Mouse (Mus musculus) left cerebral cortex, adult 11 months (tissue): ENCODE data around the gene Ryk.

ENCODE experiments used
- DNase-seq: peaks from one replicate; pipeline ENCODE4 v3.0.0; 2022; ENCODE audit warnings: low spot score

Gene Ryk

DNA sequence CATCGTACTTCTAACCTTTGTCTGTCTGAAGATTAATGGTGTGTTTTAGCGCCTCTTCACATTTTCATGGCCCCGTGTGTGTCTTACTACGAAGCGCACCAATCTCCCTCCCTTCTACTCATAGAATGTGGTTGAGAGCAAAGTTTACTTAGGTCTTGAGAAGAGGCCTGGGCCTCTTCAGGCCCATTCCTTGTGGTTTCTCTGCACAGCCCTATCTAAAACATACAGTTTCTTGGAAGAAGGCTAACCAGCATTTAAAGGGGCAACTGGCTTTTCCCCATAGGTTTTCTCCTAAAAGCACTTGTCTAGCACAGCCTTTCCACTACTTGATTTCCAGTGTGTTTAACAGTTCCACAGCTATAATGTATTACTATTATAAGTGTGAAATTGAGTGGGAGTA lies 24.7 kb downstream of the Ryk start:
- DNase-seq = no peak

GRCm38 (mm10) chr9:102859963-102860362 lies 25.2 kb downstream of the Ryk start:
- no peak for DNase-seq

DNA sequence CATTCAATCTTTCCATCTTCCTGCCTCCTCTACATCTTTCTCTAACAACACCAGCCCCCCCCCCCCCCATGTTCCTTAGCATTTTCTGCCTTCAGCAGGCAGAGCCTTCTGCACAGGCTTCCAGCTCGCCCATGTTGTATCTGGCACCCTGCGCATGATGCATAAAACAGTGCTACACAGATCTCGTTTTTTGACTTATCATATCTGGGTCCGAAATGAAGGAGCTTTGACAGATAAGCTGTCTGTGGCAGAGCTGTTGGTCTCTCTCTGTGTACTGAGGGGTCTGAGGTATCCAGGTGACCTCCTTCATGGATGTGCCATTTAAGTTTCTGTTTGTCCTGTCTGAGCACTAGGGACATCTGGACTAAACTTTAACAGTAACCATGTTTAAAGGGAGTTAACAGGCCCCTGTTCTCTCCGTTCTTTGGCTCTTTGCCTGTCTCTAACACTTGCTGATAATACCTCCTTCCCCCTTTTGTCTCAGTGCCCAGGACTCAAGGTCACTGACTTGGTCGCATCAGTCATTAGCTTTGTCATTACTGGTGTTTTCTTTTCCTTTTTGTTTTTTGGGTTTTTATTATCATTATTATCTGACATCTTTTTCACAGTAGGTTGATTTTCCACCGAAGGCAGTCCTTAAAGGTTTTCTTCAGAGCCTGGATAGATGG lies 26.2 kb downstream of the Ryk start:
- DNase-seq = no peak

GRCm38 (mm10) chr9:102861789-102862188 lies 27.1 kb downstream of the Ryk start:
- no peak for DNase-seq

DNA sequence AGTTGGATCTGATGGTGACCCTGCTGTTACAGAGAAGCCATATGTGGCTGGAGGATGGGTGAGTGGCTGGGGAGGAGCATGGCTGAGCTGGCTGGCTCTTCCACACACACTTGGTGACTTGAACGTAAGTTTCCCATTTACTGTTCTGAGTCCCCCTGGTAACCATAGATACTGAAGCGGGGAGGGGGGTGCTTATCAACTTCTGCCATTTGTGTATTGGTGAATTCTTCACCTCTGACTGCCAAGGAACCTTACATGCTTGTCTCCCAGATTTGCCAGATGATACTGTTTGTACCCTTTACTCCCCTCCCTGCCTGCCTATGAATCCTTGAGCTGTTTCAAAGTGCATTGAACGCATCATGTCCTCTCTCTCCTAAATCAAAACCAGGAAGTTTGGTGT lies 27.5 kb downstream of the Ryk start:
- DNase-seq = no peak

- peak; percentile 75 for DNase-seq
Observed at GRCm38 (mm10) chr9:102863876-102864545, 29.3 kb downstream of the Ryk start.

DNA sequence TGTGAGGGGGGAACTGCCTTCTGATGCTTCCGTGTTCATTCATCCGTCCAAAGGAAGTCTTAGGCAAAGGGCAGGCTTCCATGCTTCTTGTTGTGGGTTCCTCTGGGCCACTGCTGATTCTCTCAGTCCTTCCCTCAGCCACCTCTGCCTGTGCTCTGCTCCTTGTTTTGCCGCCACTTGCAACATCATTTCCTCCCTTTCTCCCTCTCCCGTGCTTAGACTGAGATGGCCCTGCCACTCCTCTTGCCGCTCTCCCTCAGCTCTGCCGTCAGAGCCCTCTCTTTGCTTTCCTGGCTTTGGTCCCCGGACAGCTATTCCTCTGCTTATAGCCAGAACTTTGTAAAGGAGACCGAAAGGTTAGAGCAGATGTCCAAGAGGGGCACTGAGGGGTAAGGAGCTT lies 30.2 kb downstream of the Ryk start:
- no peak for DNase-seq

DNA sequence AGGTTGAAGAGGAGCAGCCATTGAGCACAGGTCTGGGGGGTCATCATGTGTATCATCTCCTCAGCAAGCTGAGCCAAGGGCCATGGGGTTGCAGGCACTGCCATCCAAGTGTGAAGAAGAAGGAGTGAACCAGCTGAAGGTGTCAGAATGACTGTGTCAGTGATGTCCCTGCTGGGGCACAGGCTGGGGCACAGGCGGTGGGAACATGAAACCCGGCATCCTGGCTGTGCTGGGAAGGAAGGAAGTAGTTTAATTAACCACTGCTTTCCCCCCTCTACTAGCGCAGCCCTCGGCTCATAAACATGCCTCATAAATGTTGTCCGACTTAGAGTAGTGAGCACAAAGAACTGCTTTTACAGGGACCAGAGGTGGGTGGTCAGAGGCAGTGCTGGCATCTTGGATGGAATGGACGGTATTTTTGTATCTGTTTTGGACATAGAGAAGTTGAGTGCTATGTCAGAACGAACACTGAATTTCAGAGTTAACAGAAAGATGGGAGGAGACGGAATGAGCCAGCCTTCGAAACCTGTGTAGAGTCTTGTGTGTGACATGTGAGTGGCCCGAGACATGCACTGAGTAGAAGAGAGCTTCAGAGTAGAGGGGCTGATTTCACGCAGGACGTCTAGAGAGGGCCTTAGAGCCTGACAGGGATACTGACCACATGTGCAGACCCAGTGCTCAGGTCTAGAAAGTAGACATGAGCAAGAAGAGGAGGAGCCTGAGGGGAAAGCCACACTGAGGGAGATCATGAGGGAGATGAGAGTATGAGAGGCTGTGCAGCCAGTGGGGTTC lies 31.4 kb downstream of the Ryk start:
- DNase-seq = no peak

- no peak for DNase-seq
Observed at GRCm38 (mm10) chr9:102866893-102867292, 32.2 kb downstream of the Ryk start.

- DNase-seq = no peak
Observed at GRCm38 (mm10) chr9:102867516-102867915, 32.8 kb downstream of the Ryk start.

DNA sequence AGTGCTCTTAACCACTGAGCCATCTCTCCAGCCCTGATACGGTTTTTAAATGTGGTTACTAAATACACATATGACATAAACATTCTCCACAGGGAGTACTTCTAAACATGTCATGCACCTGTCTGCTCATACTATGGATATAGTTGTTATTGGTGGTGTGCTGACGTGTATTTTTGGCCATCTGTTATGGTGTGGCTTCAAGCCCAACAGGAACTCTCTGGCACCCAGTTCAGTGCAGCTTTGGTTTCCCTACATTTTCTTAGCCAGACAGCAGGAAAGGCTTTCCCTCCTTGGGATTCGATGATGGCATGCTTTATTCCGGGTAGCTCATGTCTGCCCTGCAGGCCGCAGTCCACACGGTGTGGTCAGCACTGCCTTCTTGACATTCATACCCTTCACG lies 33.7 kb downstream of the Ryk start:
- DNase-seq = no peak

DNA sequence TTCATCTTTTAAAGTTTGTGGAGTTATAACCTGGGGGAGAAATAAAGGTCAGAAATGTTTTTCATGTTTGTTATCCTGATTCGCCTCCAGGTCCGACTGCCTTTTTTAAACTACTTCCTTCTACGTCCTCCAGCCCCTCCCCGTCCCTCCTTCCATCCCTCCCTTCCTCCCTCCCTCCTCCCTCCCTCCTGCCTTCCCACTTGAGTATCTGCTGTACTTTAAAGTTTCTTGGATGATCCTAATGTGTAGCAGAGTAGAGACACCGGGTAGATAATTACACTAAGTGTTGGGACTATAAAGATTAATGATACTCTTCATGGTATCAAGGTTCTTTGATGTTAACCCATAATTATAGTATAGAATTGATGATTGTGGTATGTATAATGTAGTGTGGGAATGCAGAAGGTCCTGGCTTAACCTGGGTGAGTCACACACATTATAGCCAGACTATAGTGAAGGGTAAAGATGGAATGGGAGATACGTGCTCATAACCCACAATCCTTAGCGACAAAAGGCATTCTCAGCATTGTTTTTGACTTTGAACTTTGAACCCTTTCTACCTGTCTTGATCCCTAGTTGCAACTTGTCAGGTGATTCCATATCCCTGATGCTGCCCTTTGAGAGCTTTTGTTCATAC lies 41.5 kb downstream of the Ryk start:
- DNase-seq = no peak

GRCm38 (mm10) chr9:102877916-102878315 lies 43.2 kb downstream of the Ryk start:
- no peak for DNase-seq

DNA sequence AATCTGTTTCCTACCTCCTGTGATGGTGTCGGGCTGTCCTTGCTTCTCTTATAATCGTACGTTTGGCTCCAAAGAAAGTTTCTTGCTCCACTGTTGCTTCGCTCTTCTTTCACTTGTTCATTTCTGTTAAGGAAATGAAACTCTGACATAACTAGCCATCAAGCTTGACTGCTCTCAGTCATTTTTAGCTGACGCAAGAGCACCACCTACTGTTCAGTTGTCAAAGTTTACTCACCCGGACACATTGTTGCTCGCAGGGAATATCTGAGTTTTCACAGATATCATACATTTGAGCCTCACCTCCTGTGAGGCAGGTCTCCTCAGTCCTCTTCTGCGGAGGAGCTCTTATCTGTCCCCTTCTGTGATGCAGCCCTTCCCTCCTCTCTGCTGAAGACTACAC lies 44.8 kb downstream of the Ryk start:
- peak; percentile 32 for DNase-seq

DNA sequence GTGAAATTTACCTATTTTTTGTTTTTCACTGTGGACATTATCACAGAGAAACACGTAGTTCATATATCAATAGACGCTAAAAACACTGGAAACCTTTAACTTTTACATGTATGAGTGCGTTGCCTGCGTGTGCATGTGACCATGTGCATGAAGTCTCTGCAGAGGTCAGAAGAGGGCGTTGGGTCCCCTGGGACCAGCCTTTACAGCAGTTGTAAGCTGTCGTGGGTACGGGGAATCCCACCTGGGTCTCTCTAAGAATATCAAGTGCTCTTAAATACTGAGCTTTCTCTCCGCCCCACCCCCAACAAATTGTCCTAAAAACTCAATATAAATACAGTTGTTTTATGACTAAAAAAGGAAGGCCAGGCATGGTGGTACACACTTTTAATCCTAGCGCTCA lies 50.0 kb downstream of the Ryk start:
- DNase-seq = no peak

GRCm38 (mm10) chr9:102890166-102890565 lies 55.4 kb downstream of the Ryk start:
- DNase-seq = no peak

DNA sequence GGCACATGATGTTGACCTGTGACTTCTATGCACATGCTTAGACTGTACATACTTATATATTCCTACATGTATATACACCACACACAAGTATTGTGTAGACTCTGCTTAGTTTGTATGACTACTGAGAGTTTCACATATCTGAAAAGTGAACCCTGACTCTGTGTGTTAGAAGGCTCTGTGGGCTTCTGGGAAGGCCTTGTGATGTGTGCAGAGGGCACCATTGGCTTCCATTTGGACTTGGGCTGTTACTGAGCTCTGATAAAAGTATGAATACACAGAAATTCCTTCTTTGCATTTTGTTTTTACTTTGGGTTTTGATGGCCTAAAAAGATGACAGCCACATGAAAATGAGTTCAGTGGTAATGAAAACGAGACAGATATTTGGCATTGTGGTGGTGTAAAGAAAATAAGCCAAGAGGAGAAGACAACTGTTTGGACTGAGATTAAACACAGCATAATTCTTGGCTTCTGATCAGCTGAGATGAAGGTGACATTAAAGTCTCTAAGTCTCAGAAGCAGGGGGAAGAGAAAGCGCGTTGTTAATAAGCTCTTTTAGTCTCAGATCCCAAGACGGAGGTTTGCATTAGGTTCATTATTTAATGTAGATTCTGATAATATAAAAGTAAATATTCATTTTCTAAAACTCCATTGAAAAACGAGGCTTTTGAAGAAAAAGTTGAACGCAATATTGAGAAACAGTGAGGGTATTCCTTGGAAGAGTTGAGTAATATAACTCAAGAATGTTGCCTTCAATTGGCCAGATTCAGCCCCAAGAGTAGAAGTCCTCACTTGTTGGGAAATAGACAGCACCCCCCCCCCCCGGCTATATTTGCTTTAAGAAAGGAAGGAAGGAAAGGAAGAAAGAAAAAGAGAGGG lies 58.0 kb downstream of the Ryk start:
- DNase-seq = no peak

DNA sequence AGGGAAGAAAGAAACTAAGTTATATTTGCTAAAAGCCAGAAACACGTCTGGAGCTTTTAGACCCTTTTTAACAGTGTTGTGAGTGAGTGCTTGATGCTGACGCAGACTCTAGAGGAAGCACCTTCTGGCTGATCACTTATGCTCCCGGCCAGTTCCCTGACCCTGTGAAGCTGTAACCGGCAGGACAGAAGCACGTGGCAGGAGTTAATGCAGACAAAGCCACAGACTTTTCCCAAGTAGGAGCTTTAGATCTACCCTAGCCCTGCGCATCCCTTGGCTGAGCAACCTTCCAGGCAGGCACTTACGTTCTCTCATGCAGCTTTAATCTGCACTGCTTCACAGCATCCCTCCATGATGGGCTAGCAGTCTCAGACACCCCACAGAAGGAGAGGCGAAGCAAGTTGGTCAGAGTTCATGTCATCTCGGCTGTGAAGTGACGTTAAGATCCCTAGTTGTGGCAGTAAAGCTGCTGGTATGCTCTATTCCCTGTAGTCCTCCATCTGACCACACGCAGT lies 58.7 kb downstream of the Ryk start:
- DNase-seq = no peak

GRCm38 (mm10) chr9:102899916-102900315 lies 65.2 kb downstream of the Ryk start:
- DNase-seq = no peak

- no peak for DNase-seq
Observed at GRCm38 (mm10) chr9:102902308-102902707, 67.6 kb downstream of the Ryk start.

- no peak for DNase-seq
Observed at GRCm38 (mm10) chr9:102904952-102905351, 70.2 kb downstream of the Ryk start.

GRCm38 (mm10) chr9:102906781-102907180 lies 72.1 kb downstream of the Ryk start:
- DNase-seq = no peak
